16 mouse cellular contexts compared by ENCODE assay signal in genomic region chr11:115555717-115556116, GRCm38 (mm10).
"Had no signal": no experiment of that assay in that cellular context is flagged by ENCODE, and none has a peak within 500 bp of the region (broad histone marks: within the 10 kb centered on the region; RNA-seq: fewer than 3 reads in every experiment).

No protein-coding gene starts in this region.

- H3K4me1 ChIP-seq: lung, embryonic 15.5 days; megakaryocyte, embryonic 14.5 days; midbrain, embryonic 13.5 days; midbrain, embryonic 15.5 days; neural tube, embryonic 12.5 days; stomach, embryonic 15.5 days had no signal

- H3K4me2 ChIP-seq: lung, embryonic 15.5 days; midbrain, embryonic 11.5 days; midbrain, embryonic 13.5 days; midbrain, embryonic 15.5 days; neural tube, embryonic 12.5 days; stomach, embryonic 15.5 days had no signal

- ATAC-seq: lung, postnatal 0 days; midbrain, embryonic 13.5 days; midbrain, embryonic 15.5 days had no signal

- H3K36me3 ChIP-seq: lung, embryonic 15.5 days; midbrain, embryonic 13.5 days; midbrain, embryonic 15.5 days; neural tube, embryonic 12.5 days; stomach, embryonic 15.5 days had no signal

- H3K27ac ChIP-seq: lung, embryonic 15.5 days; macrophage; midbrain, embryonic 13.5 days; midbrain, embryonic 15.5 days; neural tube, embryonic 12.5 days; stomach, embryonic 15.5 days; stomach, postnatal 0 days had no signal

- H3K9me3 ChIP-seq: lung, embryonic 15.5 days; megakaryocyte, embryonic 14.5 days; midbrain, embryonic 13.5 days; midbrain, embryonic 15.5 days; neural tube, embryonic 12.5 days; stomach, embryonic 15.5 days had no signal

- H3K27me3 ChIP-seq: lung, embryonic 15.5 days; midbrain, embryonic 13.5 days; midbrain, embryonic 15.5 days; neural tube, embryonic 12.5 days; stomach, embryonic 15.5 days had no signal

- H3K4me3 ChIP-seq: lung, embryonic 15.5 days; megakaryocyte, embryonic 14.5 days; midbrain, embryonic 13.5 days; midbrain, embryonic 15.5 days; neural tube, embryonic 12.5 days; stomach, embryonic 15.5 days had no signal

- DNase-seq: lung, adult 2 months; lung, postnatal 14 days; lung, postnatal 36 days; right cerebral cortex, postnatal 14 days; thymus, postnatal 14 days; thymus, postnatal 36 days had no signal

- H3K9ac ChIP-seq: lung, embryonic 15.5 days; midbrain, embryonic 13.5 days; midbrain, embryonic 15.5 days; neural tube, embryonic 12.5 days; stomach, embryonic 15.5 days had no signal
